Mouse (Mus musculus) 416B (cell line): ENCODE results near the gene Eif3j1.
A peak's percentile ranks its signal among the peaks of the same experiment; 100 is the strongest.

Source experiments
- DNase-seq: peaks from one replicate; pipeline ENCODE4 v3.0.0; 2011; ENCODE audit warnings: low read depth

Gene Eif3j1

GRCm38 (mm10) chr2:122102070-122102469, 73.7 kb downstream of the Eif3j1 start:
- peak; percentile 61 for DNase-seq
